Mouse (Mus musculus): ENCODE measurements around the gene Uck2. TPM values are rescaled to one million over a fixed set of nuclear protein-coding genes. Genes with fewer than 3 reads are reported as not detected.

Gene Uck2
- polyA plus RNA-seq, 1 experiment from 2014 or later = 120 TPM

- peaks cover 35% of the 10 kb centered on the region for H3K4me1 ChIP-seq
- no peaks in the 10 kb centered on the region for H3K9me3 ChIP-seq
- H3K27me3 ChIP-seq (replicated peaks; ENCODE audit: low read depth, poor library complexity, severe bottlenecking) = peaks cover 34% of the 10 kb centered on the region
- 31% methylated on average over 11 of the region's 11 CpGs for WGBS
- H3K27ac ChIP-seq (replicated peaks) = no peak overlapping the region
- peak; percentile 46 for DNase-seq (ENCODE audit: low spot score)
- no peaks in the 10 kb centered on the region for H3K36me3 ChIP-seq (replicated peaks)
- H3K4me3 ChIP-seq = no peak overlapping the region
These were observed 7.3 kb upstream of the Uck2 start for GRCm38 (mm10) chr1:167292447-167292846.

GRCm38 (mm10) chr1:167291610-167292009 lies 6.5 kb upstream of the Uck2 start:
- Histone ChIP-seq H3K4me3 (no peak overlapping the region), H3K27ac (replicated peaks) (no peak overlapping the region), H3K9me3 (no peaks in the 10 kb centered on the region), H3K36me3 (replicated peaks) (no peaks in the 10 kb centered on the region), H3K4me1 (peaks cover 35% of the 10 kb centered on the region), H3K27me3 (replicated peaks; ENCODE audit: low read depth, poor library complexity, severe bottlenecking) (peaks cover 40% of the 10 kb centered on the region)
- WGBS = 69% methylated on average over 8 of the region's 8 CpGs
- DNase-seq (ENCODE audit: low spot score) = no peak

- no peak for DNase-seq (ENCODE audit: low spot score)
- WGBS = 29% methylated on average over 6 of the region's 6 CpGs
- Histone ChIP-seq H3K27ac (replicated peaks) (no peak overlapping the region), H3K27me3 (replicated peaks; ENCODE audit: low read depth, poor library complexity, severe bottlenecking) (peaks cover 44% of the 10 kb centered on the region), H3K4me3 (peak overlapping the region; percentile 32; the same call in 1 of the 2 replicates), H3K36me3 (replicated peaks) (no peaks in the 10 kb centered on the region), H3K9me3 (no peaks in the 10 kb centered on the region), H3K4me1 (peaks cover 30% of the 10 kb centered on the region)
These were observed 5.1 kb upstream of the Uck2 start for GRCm38 (mm10) chr1:167290263-167290592.

- peak; percentile 58 for DNase-seq (ENCODE audit: low spot score)
- 4% methylated on average over 11 of the region's 11 CpGs for WGBS
- Histone ChIP-seq H3K4me1 (peaks cover 33% of the 10 kb centered on the region), H3K4me3 (peak overlapping the region; percentile 32; the same call in 1 of the 2 replicates), H3K27ac (replicated peaks) (no peak overlapping the region), H3K9me3 (no peaks in the 10 kb centered on the region), H3K36me3 (replicated peaks) (no peaks in the 10 kb centered on the region), H3K27me3 (replicated peaks; ENCODE audit: low read depth, poor library complexity, severe bottlenecking) (peaks cover 44% of the 10 kb centered on the region)
These were observed 4.6 kb upstream of the Uck2 start for GRCm38 (mm10) chr1:167289567-167290262.

- no peak for DNase-seq (ENCODE audit: low spot score)
- no peaks in the 10 kb centered on the region for H3K36me3 ChIP-seq (replicated peaks)
- H3K27me3 ChIP-seq (replicated peaks; ENCODE audit: low read depth, poor library complexity, severe bottlenecking) = peaks cover 44% of the 10 kb centered on the region
- 44% methylated on average over 11 of the region's 11 CpGs for WGBS
- H3K9me3 ChIP-seq = no peaks in the 10 kb centered on the region
- H3K4me1 ChIP-seq = peaks cover 33% of the 10 kb centered on the region
- H3K27ac ChIP-seq (replicated peaks) = no peak overlapping the region
- H3K4me3 ChIP-seq = no peak overlapping the region
These were observed 3.8 kb upstream of the Uck2 start for GRCm38 (mm10) chr1:167288665-167289538.

GRCm38 (mm10) chr1:167287156-167287555 lies 2.0 kb upstream of the Uck2 start:
- Histone ChIP-seq H3K4me1 (peaks cover 39% of the 10 kb centered on the region), H3K27ac (replicated peaks) (no peak overlapping the region), H3K36me3 (replicated peaks) (no peaks in the 10 kb centered on the region; the same call in 1 of the 2 replicates), H3K4me3 (no peak overlapping the region), H3K9me3 (no peaks in the 10 kb centered on the region), H3K27me3 (replicated peaks; ENCODE audit: low read depth, poor library complexity, severe bottlenecking) (peaks cover 44% of the 10 kb centered on the region)
- 89% methylated on average over 5 of the region's 5 CpGs for WGBS
- DNase-seq (ENCODE audit: low spot score) = no peak

- Histone ChIP-seq H3K4me1 (peaks cover 41% of the 10 kb centered on the region), H3K27me3 (replicated peaks; ENCODE audit: low read depth, poor library complexity, severe bottlenecking) (peaks cover 36% of the 10 kb centered on the region), H3K27ac (replicated peaks) (peak overlapping the region; percentile 99), H3K9me3 (no peaks in the 10 kb centered on the region), H3K36me3 (replicated peaks) (peaks cover 3% of the 10 kb centered on the region), H3K4me3 (peak overlapping the region; percentile 88)
- WGBS = 1% methylated on average over 8 of the region's 8 CpGs
- no peak for DNase-seq (ENCODE audit: low spot score)
These were observed 236 bp upstream of the Uck2 start for GRCm38 (mm10) chr1:167285356-167285755.

GRCm38 (mm10) chr1:167284837-167285319 lies 242 bp downstream of the Uck2 start:
- DNase-seq (ENCODE audit: low spot score) = peak; percentile 96
- Histone ChIP-seq H3K27me3 (replicated peaks; ENCODE audit: low read depth, poor library complexity, severe bottlenecking) (peaks cover 32% of the 10 kb centered on the region), H3K4me3 (peak overlapping the region; percentile 88), H3K4me1 (peaks cover 40% of the 10 kb centered on the region), H3K9me3 (no peaks in the 10 kb centered on the region), H3K36me3 (replicated peaks) (peaks cover 8% of the 10 kb centered on the region), H3K27ac (replicated peaks) (peak overlapping the region; percentile 99)
- under 1% methylated on average over 51 of the region's 51 CpGs for WGBS

- DNase-seq (ENCODE audit: low spot score) = peak; percentile 90
- peak overlapping the region; percentile 88 for H3K4me3 ChIP-seq
- H3K27ac ChIP-seq (replicated peaks) = peak overlapping the region; percentile 99
- under 1% methylated on average over 73 of the region's 73 CpGs for WGBS
- H3K4me1 ChIP-seq = peaks cover 36% of the 10 kb centered on the region
- no peaks in the 10 kb centered on the region for H3K9me3 ChIP-seq
- peaks cover 27% of the 10 kb centered on the region for H3K27me3 ChIP-seq (replicated peaks; ENCODE audit: low read depth, poor library complexity, severe bottlenecking)
- peaks cover 12% of the 10 kb centered on the region for H3K36me3 ChIP-seq (replicated peaks)
These were observed 773 bp downstream of the Uck2 start for GRCm38 (mm10) chr1:167284258-167284836.

- under 1% methylated on average over 44 of the region's 44 CpGs for WGBS
- Histone ChIP-seq H3K36me3 (replicated peaks) (peaks cover 19% of the 10 kb centered on the region), H3K4me1 (peaks cover 36% of the 10 kb centered on the region), H3K9me3 (no peaks in the 10 kb centered on the region), H3K27me3 (replicated peaks; ENCODE audit: low read depth, poor library complexity, severe bottlenecking) (peaks cover 20% of the 10 kb centered on the region), H3K4me3 (peak overlapping the region; percentile 88), H3K27ac (replicated peaks) (peak overlapping the region; percentile 99)
- peak; percentile 77 for DNase-seq (ENCODE audit: low spot score)
These were observed 1.5 kb downstream of the Uck2 start for GRCm38 (mm10) chr1:167283441-167284257.

GRCm38 (mm10) chr1:167282768-167283167 lies 2.4 kb downstream of the Uck2 start:
- Histone ChIP-seq H3K27ac (replicated peaks) (peak overlapping the region; percentile 99; the same call in 1 of the 2 replicates), H3K36me3 (replicated peaks) (peaks cover 22% of the 10 kb centered on the region), H3K9me3 (no peaks in the 10 kb centered on the region), H3K27me3 (replicated peaks; ENCODE audit: low read depth, poor library complexity, severe bottlenecking) (peaks cover 11% of the 10 kb centered on the region), H3K4me3 (peak overlapping the region; percentile 88), H3K4me1 (peaks cover 39% of the 10 kb centered on the region)
- 56% methylated on average over 5 of the region's 5 CpGs for WGBS
- no peak for DNase-seq (ENCODE audit: low spot score)

GRCm38 (mm10) chr1:167282112-167282511 lies 3.0 kb downstream of the Uck2 start:
- peaks cover 6% of the 10 kb centered on the region; the same call in 1 of the 2 replicates for H3K27me3 ChIP-seq (replicated peaks; ENCODE audit: low read depth, poor library complexity, severe bottlenecking)
- H3K9me3 ChIP-seq = no peaks in the 10 kb centered on the region
- no peak overlapping the region for H3K27ac ChIP-seq (replicated peaks)
- WGBS = 79% methylated on average over 3 of the region's 3 CpGs
- no peak for DNase-seq (ENCODE audit: low spot score)
- H3K4me1 ChIP-seq = peaks cover 39% of the 10 kb centered on the region
- peaks cover 26% of the 10 kb centered on the region for H3K36me3 ChIP-seq (replicated peaks)
- H3K4me3 ChIP-seq = peak overlapping the region; percentile 13; the same call in 1 of the 2 replicates

Data from embryonic facial prominence, embryonic 10.5 days (tissue).